In genomic region chr4:69196094-69196493, GRCm38 (mm10) we compare ENCODE assay signal across 9 mouse cellular contexts.
A peak's percentile ranks its signal among the peaks of the same experiment; 100 is the strongest.
DNase-seq lines count a peak whose midpoint lies in the region; ATAC-seq lines count a peak whose summit lies in the region.
"Had no signal": no experiment of that assay in that cellular context is flagged by ENCODE, and none has a peak within 500 bp of the region (broad histone marks: within the 10 kb centered on the region; RNA-seq: fewer than 3 reads in every experiment).

No protein-coding gene starts in this region.

- H3K4me3 ChIP-seq in kidney, embryonic 15.5 days (replicated peaks) = peak overlapping the region; percentile 43
- peak overlapping the region; percentile 43 for H3K4me3 ChIP-seq in embryonic facial prominence, embryonic 14.5 days (ENCODE audit: low read depth, low read length)
- peak overlapping the region; percentile 44 for H3K4me3 ChIP-seq in hindbrain, embryonic 15.5 days
- H3K4me3 ChIP-seq in midbrain, embryonic 13.5 days (replicated peaks) = peak overlapping the region; percentile 44
- H3K4me3 ChIP-seq: myocyte had no signal

- peak overlapping the region; percentile 67 for H3K4me2 ChIP-seq in kidney, embryonic 15.5 days
- peak overlapping the region; percentile 80 for H3K4me2 ChIP-seq in embryonic facial prominence, embryonic 14.5 days (ENCODE audit: low read depth, low read length)
- H3K4me2 ChIP-seq in hindbrain, embryonic 15.5 days = peak overlapping the region; percentile 69
- H3K4me2 ChIP-seq in midbrain, embryonic 13.5 days (replicated peaks) = peak overlapping the region; percentile 67

- no peak overlapping the region for H3K27ac ChIP-seq in kidney, embryonic 15.5 days
- no peak overlapping the region for H3K27ac ChIP-seq in embryonic facial prominence, embryonic 14.5 days (replicated peaks; ENCODE audit: low read depth, low read length)
- H3K27ac ChIP-seq in hindbrain, embryonic 15.5 days (replicated peaks) = peak overlapping the region; percentile 65
- H3K27ac ChIP-seq in midbrain, embryonic 13.5 days = peak overlapping the region; percentile 80

- H3K9ac ChIP-seq in kidney, embryonic 15.5 days = no peak overlapping the region
- no peak overlapping the region for H3K9ac ChIP-seq in embryonic facial prominence, embryonic 14.5 days (ENCODE audit: low read depth, low read length)
- H3K9ac ChIP-seq in hindbrain, embryonic 15.5 days = peak overlapping the region; percentile 54; the same call in 1 of the 2 replicates
- peak overlapping the region; percentile 65 for H3K9ac ChIP-seq in midbrain, embryonic 13.5 days (replicated peaks)

- H3K9me3 ChIP-seq in kidney, embryonic 15.5 days (replicated peaks) = no peaks in the 10 kb centered on the region
- H3K9me3 ChIP-seq in embryonic facial prominence, embryonic 14.5 days (ENCODE audit: control insufficient read depth, low read length) = no peaks in the 10 kb centered on the region
- H3K9me3 ChIP-seq in hindbrain, embryonic 15.5 days = no peaks in the 10 kb centered on the region
- no peaks in the 10 kb centered on the region for H3K9me3 ChIP-seq in midbrain, embryonic 13.5 days

- no peak for DNase-seq in kidney, postnatal 25 days
- no peak for DNase-seq in embryonic facial prominence, embryonic 14.5 days (ENCODE audit: low spot score)
- DNase-seq in testis, postnatal 14 days (ENCODE audit: low spot score) = no peak
- no peak for DNase-seq in adrenal gland, adult 8-10 months
- DNase-seq in layer of hippocampus, adult 11-12 months (ENCODE audit: low spot score) = no peak

- H3K4me1 ChIP-seq in kidney, embryonic 15.5 days = 0 out of 2 replicates have a peak, but pooled peaks cover 3% of the 10 kb centered on the region
- no peaks in the 10 kb centered on the region for H3K4me1 ChIP-seq in embryonic facial prominence, embryonic 14.5 days (ENCODE audit: control insufficient read depth, insufficient read depth, low read length)
- 0 out of 2 replicates have a peak, but pooled peaks cover 3% of the 10 kb centered on the region for H3K4me1 ChIP-seq in hindbrain, embryonic 15.5 days (replicated peaks)
- H3K4me1 ChIP-seq in midbrain, embryonic 13.5 days (replicated peaks) = no peaks in the 10 kb centered on the region

- no peaks in the 10 kb centered on the region for H3K27me3 ChIP-seq in kidney, embryonic 15.5 days
- no peaks in the 10 kb centered on the region for H3K27me3 ChIP-seq in embryonic facial prominence, embryonic 14.5 days (replicated peaks; ENCODE audit: control insufficient read depth, insufficient read depth, low read length)
- no peaks in the 10 kb centered on the region for H3K27me3 ChIP-seq in hindbrain, embryonic 15.5 days
- H3K27me3 ChIP-seq in midbrain, embryonic 13.5 days = no peaks in the 10 kb centered on the region

- 86% methylated on average over 1 of the region's 1 CpGs for WGBS in kidney, embryonic 15.5 days
- 77% methylated on average over 1 of the region's 1 CpGs for WGBS in embryonic facial prominence, embryonic 14.5 days
- WGBS in hindbrain, embryonic 15.5 days = 88% methylated on average over 1 of the region's 1 CpGs
- 83% methylated on average over 1 of the region's 1 CpGs for WGBS in midbrain, embryonic 13.5 days

- H3K36me3 ChIP-seq in kidney, embryonic 15.5 days = no peaks in the 10 kb centered on the region
- H3K36me3 ChIP-seq in embryonic facial prominence, embryonic 14.5 days (ENCODE audit: control insufficient read depth, insufficient read depth, low read length) = no peaks in the 10 kb centered on the region
- H3K36me3 ChIP-seq in hindbrain, embryonic 15.5 days = no peaks in the 10 kb centered on the region
- no peaks in the 10 kb centered on the region for H3K36me3 ChIP-seq in midbrain, embryonic 13.5 days

- no peak for ATAC-seq in kidney, embryonic 15.5 days (replicated peaks; ENCODE audit: low FRiP score)
- ATAC-seq in embryonic facial prominence, embryonic 14.5 days (ENCODE audit: low read depth) = no peak
- no peak for ATAC-seq in hindbrain, embryonic 15.5 days (ENCODE audit: low FRiP score, low read depth)
- peak; percentile 69 for ATAC-seq in midbrain, embryonic 13.5 days

Comparison
In these comparisons a context has a peak if more than half of its experiments do, and no peak if none do; other contexts are left out.
1. H3K27ac ChIP-seq: peak in hindbrain, embryonic 15.5 days (single experiment) and midbrain, embryonic 13.5 days (single experiment); none in kidney, embryonic 15.5 days (single experiment) and embryonic facial prominence, embryonic 14.5 days (single experiment).
2. H3K9ac ChIP-seq: peak in hindbrain, embryonic 15.5 days (single experiment) and midbrain, embryonic 13.5 days (single experiment); none in kidney, embryonic 15.5 days (single experiment) and embryonic facial prominence, embryonic 14.5 days (single experiment).
3. Peak in every context shown above with its lines, with median percentiles within 50 percentile points of each other: H3K4me2 ChIP-seq and H3K4me3 ChIP-seq.